Mouse (Mus musculus): ENCODE measurements at regions not wholly inside any gene's neighbourhood (a gene's known extent, or its start where the extent isn't known, plus 50 kb on each side); places are given as distances from the start of the nearest gene placed in this dataset.

GRCm38 (mm10) chr14:123082065-123082464 lies 98.2 kb upstream of the Tmtc4 start:
- intact Hi-C loops (cut with DNase I) = no loop called here
- no peak for DNase-seq

GRCm38 (mm10) chr14:123081016-123081714 lies 97.3 kb upstream of the Tmtc4 start:
- intact Hi-C loops (cut with DNase I) = no loop called here
- DNase-seq = no peak

GRCm38 (mm10) chr14:123079733-123080132 lies 95.9 kb upstream of the Tmtc4 start:
- DNase-seq = no peak
- intact Hi-C loops (cut with DNase I) = no loop called here

DNA sequence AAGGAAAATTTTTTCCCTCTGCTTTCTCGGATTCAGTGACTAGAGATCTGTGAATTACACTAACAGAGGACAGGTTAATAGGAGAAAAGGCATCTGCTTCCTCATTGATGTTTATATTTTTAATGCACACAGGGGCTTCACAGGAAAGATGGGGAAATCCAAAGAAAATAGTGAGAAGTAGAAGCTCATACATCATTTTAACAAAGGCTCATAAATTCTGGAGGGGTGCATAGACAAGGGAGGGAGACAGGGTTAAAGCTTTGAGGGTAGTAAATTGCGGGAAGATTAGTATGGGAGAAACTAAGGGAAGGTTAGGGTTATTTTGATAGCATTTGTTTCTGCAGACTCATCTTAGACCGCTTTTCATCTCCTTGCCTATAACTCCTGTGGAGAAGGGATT lies 95.0 kb upstream of the Tmtc4 start:
- no peak for DNase-seq
- intact Hi-C loops (cut with DNase I) = no loop called here

DNA sequence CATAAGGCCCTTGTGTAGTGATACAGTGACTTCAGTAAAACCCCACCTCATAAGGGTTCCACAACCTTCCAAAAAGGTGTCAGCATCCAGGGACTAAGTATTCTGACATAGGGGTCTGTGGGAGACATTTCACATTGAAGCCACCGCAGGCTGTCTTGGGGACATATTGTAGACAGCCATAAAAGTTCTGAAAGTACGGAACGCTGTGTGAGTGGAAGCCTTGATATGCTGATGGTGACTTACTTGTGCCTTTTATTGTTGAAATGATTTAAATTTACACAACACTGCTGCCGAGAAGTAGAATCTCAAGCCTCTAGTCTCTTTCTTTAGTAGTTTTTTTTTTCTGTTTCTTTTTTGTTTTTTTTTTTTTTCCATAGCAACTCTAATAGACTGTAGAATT lies 82.5 kb upstream of the Tmtc4 start:
- intact Hi-C loops (cut with DNase I) = no loop called here
- no peak for DNase-seq

- DNase-seq = no peak
- intact Hi-C loops (cut with DNase I) = no loop called here
These were observed 81.7 kb upstream of the Tmtc4 start for GRCm38 (mm10) chr14:123065566-123065965.

GRCm38 (mm10) chr14:123065136-123065535 lies 81.3 kb upstream of the Tmtc4 start:
- intact Hi-C loops (cut with DNase I) = no loop called here
- no peak for DNase-seq

DNA sequence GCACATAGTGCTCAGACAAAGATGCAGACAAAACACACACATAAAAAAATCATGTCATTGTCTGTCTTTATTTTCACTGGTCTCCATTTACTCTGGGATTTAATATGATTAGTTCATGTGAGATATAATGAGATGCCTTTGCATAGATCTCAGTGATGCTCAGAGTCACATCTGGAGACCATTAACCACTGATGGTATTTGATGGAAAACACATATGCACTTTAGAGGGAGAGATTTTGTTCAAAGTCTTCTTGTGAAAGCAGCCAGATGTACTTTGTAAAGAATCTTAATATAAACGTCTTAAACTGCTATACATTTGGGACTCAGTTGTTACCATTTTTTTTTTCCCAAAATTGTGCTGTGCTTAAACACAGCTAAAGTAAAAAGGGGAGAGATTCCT lies 79.1 kb upstream of the Tmtc4 start:
- DNase-seq = no peak
- intact Hi-C loops (cut with DNase I) = no loop called here

- no peak for DNase-seq
- intact Hi-C loops (cut with DNase I) = loop anchor here (5.0 kb wide), 1 partner anchor 255 kb away; no protein-coding TSS in a partner anchor
These were observed 73.1 kb upstream of the Tmtc4 start for GRCm38 (mm10) chr14:123056976-123057375.

GRCm38 (mm10) chr14:123048451-123048850 lies 64.6 kb upstream of the Tmtc4 start:
- no peak for DNase-seq
- intact Hi-C loops (cut with DNase I) = no loop called here

GRCm38 (mm10) chr14:123040046-123040445 lies 56.2 kb upstream of the Tmtc4 start:
- intact Hi-C loops (cut with DNase I) = no loop called here
- DNase-seq = no peak

DNA sequence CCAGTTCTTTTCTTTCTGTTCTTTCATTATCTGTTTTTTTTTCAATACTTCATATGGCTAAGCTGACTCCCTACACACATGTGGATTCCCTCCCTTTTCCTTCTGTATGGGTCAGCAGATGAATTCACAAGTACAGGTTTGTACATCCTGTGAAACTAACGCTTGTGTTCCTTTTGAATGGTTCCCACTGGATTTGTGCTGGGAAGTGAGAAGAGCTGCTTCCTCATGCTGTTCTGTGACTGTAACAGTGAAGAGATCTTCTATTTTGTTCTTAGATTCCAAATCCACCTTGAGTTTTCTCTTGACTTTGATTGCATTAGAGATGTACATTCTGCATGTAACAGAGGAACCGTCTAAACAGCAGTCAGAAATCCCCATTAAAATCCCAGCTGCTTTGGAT lies 53.6 kb upstream of the Tmtc4 start:
- intact Hi-C loops (cut with DNase I) = no loop called here
- DNase-seq = no peak

Measured in heart, postnatal 10 days (tissue).